Mouse (Mus musculus): ENCODE results near the gene Olfr288.

Gene Olfr288
- long read RNA-seq, experiment 1, result 0 reads
- long read RNA-seq, experiment 2, result 0 reads

DNA sequence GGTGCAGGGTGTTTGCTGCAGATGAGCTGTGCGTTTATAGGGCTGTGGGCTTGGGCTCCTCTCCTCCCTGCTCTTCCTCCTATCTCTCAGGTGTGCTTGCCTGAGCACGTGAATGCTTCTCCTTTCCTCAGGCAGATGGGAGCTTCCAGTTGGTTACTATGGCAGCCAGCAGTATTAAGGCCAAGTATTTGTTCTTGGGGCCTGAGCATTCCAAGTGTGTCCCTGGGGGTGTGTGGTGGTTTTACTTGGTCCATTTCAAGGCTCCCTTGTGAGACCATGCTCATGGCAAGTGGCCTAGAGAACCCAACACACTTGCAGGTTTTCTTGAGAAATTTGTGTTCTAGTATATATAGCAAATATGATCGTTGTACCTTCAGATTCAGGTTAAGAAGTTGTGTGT is at the start of gene Olfr288:
Olfr288 (minus strand) TSS at position 101 of the 400 bp plus-strand sequence.
- intact Hi-C loops (cut with DNase I), result no loop called here

DNA sequence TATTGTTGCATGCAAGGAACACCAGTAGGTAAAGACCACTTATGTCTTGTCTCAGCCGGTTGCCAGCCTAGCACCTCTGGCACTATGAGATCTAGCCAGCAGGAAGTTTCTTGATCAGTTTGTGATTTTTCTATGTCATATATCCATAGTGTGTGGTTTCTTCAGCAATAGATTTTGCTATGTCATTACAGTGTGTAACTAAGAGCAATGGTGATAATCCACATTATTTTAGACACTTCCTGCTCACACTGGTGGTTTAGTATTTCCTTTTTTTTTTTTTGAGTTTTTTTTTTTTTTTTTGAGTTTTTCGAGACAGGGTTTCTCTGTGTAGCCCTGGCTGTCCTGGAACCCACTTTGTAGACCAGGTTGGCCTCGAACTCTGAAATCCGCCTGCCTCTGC is 40.1 kb upstream of the Olfr288 start:
- intact Hi-C loops (cut with DNase I), result no loop called here

DNA sequence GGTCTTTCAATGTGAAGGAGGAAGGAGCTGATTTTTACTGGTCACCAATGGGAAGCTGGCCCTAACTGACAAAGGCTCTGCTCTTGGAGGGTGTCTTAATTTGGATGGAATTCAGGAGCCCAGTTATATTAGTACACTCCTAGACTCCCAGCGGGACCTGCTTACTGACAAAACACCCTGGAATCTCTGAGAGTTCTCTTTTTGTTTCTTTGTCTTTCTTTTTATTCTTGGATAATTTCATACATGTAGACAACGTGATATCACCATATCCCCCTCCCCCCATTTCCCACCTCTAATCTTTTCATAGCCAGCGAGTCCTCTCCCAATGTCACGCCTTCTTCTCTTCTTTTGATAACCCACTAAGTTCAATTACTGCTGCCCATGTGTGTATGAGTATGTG is 39.0 kb upstream of the Olfr288 start, which contains the start of gene Olfr286:
Olfr286 (minus strand) TSS at position 101 of the 400 bp plus-strand sequence.
- intact Hi-C loops (cut with DNase I), result no loop called here

DNA sequence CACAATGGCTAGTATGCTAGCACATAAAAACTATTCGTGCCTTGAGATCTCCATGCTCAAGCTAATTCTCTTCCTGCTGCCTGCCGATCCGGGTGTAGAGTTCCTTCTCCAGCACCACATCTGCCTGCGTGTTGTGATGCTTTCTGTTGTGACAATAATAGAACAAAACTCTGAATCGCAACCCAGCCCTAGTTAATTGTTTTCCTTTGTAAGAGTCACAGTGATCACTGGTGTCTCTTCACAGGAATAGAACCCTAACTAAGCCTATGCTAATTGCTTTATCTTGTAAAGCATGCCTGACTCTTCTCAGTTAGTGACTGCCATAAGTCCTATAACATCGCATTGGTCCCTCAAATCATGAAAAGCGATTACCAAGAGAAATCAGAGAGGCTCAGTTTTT is 30.8 kb upstream of the Olfr288 start:
- intact Hi-C loops (cut with DNase I), result no loop called here

DNA sequence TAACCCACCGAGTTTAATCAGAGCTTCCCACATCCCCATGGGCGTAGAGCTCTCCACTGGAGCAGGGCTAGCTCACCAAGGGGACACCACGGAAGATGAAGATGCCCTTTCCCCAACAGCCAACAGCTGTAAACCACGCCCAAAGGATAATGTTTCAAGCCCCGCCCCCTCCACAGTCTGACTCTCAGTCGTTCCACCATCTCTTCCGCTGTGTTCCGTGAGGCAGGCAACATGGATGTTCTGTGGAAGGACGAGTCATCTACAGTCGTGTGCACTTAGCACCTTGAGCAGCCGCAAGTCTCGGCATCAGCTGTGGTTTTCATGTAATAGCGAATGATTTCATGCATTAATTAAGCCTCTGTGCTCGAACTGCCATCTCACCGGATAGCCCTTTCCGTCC is 30.3 kb upstream of the Olfr288 start:
- intact Hi-C loops (cut with DNase I), result no loop called here

DNA sequence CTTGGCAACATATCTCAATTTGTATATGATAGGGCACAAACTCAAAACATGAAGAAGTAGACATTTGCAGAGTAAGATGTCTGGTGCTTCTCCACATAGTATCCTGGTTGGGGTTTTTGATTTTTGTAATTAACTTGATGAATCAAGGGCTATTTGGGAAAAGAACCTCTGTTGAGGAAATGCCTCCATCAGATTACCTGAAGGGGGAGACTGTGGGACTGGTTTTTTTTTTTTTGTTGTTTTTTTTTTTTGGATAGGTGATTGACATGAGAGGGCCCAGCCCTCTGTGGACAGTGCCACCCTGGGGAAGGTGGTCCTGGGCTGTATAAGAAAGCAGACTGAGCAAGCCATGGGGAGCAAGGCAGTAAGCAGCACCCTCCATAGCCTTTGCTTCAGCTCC is 27.0 kb upstream of the Olfr288 start:
- intact Hi-C loops (cut with DNase I), result no loop called here

DNA sequence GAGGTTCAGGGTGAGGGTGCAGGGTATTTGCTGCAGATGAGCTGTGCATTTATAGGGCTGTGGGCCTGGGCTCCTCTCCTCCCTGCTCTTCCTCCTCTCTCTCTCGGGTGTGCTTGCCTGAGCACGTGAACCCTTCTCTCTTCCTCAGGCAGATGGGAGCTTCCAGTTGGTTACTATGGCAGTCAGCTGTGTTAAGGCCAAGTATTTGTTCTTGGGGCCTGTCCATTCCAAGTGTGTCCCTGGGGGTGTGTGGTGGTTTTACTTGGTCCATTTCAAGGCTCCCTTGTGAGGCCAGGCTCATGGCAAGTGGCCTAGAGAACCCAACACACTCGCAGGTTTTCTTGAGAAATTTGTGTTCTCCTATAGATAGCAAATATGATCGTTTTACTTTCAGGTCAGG is 25.5 kb upstream of the Olfr288 start, which contains the start of the genes Gm44579 and Olfr287:
Gm44579 (minus strand) TSS at position 101 of the 400 bp plus-strand sequence.
Olfr287 (minus strand) TSS at position 180 of the 400 bp plus-strand sequence.
- intact Hi-C loops (cut with DNase I), result no loop called here

DNA sequence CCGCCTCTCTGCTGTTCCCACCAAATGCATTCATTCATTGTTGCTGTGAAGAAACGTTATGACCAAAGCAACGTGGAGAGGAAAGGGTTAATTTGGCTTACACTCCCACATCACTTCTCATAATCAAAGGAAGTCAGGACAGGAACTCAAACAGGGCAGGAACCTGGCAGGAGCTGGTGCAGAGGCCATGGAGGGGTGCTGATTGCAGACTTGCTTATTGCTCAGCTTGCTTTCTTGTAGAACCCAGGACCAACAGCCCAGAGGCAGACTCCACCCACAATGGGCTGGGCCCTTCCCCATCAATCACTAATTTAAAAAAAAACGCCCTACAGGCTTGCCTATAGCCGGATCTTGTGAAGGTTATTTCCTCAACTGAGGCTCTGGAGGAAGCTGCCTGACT is 18.8 kb upstream of the Olfr288 start:
- intact Hi-C loops (cut with DNase I), result no loop called here

DNA sequence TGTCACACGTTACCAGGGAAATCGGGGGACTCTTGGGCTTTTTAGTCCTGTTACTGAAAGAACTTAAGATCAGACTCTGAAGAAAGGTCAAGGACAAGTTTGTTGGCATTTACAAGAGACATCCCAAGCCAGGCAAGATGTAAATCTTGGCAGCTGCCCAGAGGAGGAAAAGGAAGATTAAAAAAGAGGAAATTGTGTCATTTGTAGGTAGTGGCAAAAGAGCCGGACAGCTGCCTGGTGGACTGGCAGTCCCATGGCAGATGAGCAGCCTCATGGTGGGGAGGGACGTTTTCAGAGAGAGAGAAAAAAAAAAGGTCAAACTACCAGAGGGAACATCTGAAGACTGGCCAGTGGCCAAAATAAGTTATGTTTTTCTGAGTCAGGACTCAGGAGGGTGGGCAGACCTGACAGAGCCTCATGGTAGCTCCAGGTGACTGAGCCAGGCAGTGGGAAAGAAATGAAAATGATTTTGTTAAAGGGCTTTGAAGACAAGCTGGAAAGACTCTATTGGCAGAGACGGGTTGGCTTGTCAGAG is 18.1 kb upstream of the Olfr288 start:
- intact Hi-C loops (cut with DNase I), result no loop called here

DNA sequence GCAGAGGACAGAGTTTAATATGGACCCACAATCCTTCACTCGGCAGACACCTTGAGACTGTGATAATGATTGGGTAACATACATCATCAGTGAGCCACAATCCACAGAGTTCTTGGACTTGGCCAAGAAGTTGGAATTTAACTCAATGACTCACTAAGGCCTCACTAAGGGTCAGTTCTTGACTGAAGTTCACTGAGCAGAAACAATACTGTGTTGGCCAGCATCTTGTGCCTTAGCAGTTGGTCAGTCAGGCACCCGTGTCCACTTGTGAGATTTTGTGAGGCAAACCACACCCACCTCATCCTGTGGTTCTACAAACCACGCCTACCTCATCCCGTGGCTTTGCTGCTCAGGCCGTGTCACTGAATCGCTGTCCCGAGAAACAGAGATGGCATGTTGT is 14.3 kb upstream of the Olfr288 start:
- intact Hi-C loops (cut with DNase I), result no loop called here

DNA sequence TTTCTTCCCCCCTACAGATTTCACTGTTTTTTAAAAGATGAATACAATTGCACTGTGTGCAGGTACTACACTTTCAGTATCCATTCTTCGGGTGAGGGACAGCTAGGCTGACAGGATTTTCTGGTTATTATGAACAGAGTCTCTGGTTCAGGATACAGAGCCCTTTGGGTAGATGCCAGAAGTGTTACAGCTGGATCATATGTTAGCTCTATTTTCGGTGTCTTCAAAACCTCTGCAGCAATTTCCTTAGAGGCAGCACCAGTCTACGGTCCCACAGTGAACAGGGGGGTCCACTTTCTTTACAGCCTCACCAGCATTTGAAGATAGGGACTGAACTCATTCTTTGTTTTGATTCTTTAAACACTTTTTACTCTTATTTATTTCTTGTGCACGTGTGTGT is 10.9 kb downstream of the Olfr288 start:
- intact Hi-C loops (cut with DNase I), result loop anchor here (5.0 kb wide), 1 partner anchor 208 kb away; no protein-coding TSS in a partner anchor

DNA sequence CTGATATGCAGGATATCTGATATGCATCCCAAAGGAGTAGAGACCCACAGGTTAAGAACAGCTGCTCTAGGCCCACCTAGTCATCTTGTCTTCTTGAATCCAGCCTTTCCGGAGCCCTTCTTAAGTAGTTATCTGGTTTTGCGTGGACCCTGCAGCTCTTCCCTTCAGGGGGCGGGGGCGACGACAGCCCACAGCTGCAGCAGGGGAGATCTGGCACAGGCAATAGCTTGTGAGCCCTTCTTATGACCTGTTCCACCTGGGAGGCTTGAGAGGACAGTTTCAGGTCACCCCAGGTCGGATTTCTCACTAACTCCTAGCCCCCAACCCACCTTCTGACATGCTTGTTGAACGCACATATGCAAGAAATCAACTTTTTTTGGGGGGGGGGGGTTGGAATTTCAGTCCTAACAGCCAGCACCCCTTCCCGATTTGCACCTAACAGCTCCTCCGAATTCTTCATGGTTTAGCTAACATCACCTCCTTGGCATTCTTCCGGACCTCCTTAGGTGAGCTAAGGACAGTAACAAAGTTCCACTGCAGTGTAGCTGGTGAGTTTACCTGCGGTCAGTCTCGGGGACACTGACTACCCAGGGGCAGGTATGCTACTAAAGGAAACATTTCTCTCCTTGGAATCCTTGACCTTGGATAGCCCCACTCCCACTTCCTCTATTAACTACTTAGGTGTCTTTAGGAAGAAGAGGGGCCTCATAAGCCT is 13.3 kb downstream of the Olfr288 start:
- intact Hi-C loops (cut with DNase I), result loop anchor here (5.0 kb wide), 1 partner anchor 210 kb away; no protein-coding TSS in a partner anchor

DNA sequence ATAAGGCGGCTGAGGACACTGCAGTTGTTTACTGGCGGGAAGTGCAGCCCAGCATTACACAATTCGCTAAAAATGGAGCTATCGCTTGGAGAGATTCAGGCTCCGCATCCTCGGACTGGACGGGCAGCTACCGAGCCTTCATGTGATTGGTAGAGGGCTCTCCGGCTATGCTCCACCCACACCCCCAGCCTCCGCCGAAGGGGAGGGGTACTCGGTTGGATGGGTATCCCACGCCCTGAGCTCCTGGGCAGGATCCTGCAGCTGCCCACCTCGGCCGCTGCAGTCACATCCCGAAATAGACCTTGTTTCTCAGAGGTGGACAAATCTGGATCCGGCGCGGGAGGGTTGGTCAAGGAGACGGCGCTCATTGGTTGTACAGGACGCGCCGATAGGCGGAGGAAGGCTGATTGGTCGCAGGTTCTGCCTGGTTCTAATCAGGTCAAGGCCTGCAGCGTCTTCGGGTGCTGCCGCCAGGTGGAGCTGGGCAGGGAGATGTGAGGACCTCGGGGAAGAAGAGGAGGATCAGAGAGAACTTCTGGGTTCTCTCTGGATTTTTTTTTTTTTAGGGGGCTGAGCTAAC is 14.1 kb downstream of the Olfr288 start:
- intact Hi-C loops (cut with DNase I), result loop anchor here (5.0 kb wide), 1 partner anchor 211 kb away; no protein-coding TSS in a partner anchor

DNA sequence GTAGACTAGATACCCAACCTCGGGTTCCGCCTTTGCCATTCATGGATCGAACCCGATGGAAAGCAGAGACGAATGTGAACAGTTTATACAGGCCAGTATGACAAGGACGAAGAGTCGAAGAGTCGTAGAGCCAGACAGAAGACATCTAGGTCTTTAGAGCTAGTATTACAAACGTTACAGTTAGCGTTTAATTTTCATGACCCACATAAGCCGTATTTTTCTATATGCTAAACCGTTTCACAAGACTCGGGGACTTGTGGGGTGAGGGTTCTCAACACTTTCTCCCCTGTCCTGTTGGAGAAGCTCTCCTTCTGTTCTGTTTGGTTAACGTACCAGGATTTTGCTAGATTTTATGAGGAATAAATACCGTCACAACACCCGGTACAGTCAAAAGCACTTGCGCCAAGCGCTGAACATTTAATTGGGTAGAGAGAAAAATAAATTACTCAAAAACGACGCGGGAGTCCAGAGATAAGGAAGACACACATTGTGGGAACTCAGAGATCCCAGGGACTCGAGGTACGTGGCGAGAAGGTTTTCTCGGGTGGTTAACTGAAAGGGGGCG is 14.7 kb downstream of the Olfr288 start:
- intact Hi-C loops (cut with DNase I), result loop anchor here (5.0 kb wide), 1 partner anchor 212 kb away; no protein-coding TSS in a partner anchor

DNA sequence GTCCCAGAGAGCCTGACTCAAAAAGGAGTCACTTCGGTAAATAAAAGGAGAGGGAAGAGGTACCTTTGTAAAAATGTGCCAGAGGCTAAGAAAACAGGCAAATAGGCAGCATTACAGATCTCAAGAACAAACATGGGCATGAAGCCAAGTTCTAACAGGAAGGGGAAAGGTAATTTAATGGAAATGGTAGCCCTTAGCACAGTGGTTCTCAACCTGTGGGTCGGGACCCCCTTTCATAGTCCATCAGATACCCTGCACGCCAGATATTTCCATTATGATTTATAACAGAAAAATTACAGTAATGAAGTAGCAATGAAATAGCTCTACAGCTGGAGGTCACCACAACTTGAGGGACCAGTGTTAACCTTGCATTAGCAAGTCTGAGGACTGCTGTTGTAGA is 18.0 kb downstream of the Olfr288 start:
- intact Hi-C loops (cut with DNase I), result no loop called here

DNA sequence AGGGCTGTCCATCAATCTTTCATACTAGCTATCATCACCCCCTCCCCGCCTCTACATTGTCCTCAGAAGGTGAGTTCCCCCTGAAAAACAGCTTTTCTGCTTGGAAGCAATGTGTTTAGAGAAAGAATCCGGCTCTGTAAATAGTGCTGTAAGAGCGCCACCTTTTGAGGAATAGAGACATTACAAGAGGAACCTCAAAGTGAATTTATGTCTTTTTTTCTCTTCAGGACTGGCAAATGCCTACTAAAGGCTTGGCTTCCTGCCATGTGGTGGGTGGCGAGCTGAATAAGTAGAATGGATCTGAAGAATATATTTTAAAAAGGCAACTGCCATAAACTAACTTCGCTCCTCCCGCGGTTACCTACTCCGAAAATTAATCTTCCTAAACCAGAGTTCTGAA is 21.5 kb downstream of the Olfr288 start:
- intact Hi-C loops (cut with DNase I), result loop anchor here (5.0 kb wide), 1 partner anchor 87 kb away; no protein-coding TSS in a partner anchor

DNA sequence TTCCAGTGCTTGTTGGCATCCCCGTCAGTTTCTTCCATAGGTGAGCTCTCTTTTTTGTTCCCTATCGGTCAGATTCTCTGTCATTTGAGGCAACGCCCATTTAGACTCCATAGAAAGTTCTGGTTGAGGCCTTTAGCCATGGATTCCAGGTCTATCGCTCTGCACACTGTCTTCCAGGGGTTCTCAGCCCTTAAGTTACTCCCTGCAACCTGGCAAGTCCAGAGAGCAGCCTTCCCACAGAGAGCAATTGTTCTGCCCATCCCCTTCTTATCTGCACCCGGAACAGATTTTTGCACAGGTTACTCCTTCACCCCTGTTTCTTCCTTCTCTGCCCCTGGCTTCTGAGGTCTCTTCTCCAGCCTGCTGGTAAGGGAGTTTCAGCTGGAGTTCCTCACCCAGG is 23.2 kb downstream of the Olfr288 start:
- intact Hi-C loops (cut with DNase I), result loop anchor here (5.0 kb wide), 1 partner anchor 85 kb away; no protein-coding TSS in a partner anchor

DNA sequence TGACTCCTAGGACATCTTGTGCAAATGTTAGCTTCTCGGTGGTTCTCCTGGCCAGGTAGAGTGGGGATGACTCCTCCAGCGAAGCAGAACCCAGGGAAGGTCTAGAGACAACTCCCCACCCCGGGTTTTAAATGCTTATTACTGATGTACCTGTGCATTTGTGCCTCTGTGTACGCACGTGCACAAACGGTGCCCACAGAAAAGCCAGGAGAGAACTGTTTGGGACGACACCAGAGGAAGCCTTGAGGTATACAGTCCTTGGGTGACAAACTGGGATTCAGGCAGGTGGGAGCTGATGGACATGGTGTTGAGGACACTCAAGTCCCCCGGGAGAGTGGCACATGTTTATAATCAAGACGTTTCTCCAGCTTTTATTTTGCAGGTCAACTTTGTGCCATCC is 24.4 kb downstream of the Olfr288 start:
- intact Hi-C loops (cut with DNase I), result loop anchor here (5.0 kb wide), 1 partner anchor 84 kb away; no protein-coding TSS in a partner anchor

DNA sequence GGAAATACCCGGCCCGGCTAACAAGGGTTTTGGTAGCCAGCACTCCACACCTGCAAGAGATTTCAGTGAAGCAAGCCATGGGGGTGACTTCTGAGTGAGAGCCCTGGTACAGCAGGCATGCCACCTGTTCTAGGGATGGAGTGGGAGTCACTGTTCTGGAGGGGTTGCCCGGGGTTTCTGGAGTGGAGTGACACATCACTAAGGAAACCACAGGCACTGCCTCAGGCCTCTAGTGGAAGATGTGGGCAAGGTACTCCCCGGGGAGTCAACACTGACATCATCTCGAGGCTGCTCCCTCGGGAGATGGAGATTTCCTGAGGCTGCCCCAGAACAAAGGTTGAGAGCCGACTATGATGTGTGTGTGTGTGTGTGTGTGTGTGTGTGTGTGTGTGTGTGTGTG is 25.0 kb downstream of the Olfr288 start:
- intact Hi-C loops (cut with DNase I), result loop anchor here (5.0 kb wide), 1 partner anchor 83 kb away; no protein-coding TSS in a partner anchor

DNA sequence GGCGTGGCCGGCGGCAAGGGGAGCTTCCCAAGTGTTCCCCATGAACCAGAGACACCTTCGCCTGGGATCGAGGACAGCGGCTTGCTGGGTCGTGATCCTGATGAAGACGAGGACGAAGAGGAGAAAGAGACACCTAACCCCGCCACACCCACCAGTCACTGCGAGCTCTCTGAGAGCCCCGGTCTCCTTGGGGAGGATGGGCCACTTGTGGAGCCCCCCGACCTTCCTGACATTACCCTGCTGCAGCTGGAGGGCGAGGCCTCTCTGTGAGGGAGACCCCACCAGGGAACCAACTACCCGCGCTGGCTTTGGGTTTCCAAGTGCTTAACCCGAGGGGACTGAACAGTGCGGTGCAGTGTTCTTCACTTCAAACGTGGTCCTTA is 26.7 kb downstream of the Olfr288 start:
- intact Hi-C loops (cut with DNase I), result no loop called here

Measured in adrenal gland (tissue).